Mouse (Mus musculus) lung, adult 2 months (tissue): ENCODE results near the gene Dbp.

Experiments
- CTCF ChIP-seq: fragments of 200-500 bp; IDR thresholded peaks from 2 replicates; pipeline ENCODE4 v1.5.1; 2011; ENCODE audit warnings: mild to moderate bottlenecking, low read length, control low read depth; ENCODE audit not compliant: insufficient read depth
- POLR2A ChIP-seq: fragments of 200-500 bp; IDR thresholded peaks from 2 replicates; pipeline ENCODE4 v1.6.1; 2011; ENCODE audit warnings: low read depth, mild to moderate bottlenecking, control low read depth, low read length, borderline replicate concordance; ENCODE audit errors: extremely low read depth

DNA sequence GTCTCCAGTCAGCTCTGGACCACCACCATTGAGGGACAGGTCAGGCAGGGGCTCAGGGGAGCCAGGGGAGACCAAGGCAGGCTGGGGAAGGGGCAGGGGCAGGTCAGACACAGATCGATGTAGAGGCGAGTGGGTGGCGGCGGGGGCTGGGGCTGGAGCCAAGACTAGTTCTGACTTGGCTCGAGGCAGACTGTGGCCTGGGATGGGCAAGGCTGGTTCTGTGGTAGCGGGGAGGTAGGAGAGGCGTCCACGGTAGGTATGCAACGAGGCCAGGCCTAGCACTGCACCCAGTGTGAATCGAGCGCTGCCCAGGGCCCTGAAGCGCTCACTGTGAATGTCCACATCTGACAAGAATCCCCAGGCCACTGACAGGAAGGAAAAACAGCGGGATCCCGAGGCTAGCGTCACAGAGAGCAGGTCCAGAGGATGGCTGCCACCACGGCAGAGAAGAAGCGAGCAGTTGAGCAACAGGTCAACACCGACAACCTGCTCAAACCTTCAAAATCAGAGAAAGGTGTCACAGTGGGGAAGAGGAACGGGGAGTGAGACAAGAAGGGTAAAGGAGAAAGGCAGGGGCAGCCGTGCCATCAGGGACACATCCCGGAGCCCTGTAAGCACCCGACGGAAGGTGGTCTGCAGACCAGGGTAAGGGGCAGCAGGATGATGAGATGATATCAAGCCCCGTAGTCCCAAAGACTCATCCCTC lies 6.6 kb downstream of the Dbp start:
- TF ChIP-seq CTCF (no peak), POLR2A (no peak)
